17 mouse cellular contexts compared by ENCODE assay signal in the genomic region with DNA sequence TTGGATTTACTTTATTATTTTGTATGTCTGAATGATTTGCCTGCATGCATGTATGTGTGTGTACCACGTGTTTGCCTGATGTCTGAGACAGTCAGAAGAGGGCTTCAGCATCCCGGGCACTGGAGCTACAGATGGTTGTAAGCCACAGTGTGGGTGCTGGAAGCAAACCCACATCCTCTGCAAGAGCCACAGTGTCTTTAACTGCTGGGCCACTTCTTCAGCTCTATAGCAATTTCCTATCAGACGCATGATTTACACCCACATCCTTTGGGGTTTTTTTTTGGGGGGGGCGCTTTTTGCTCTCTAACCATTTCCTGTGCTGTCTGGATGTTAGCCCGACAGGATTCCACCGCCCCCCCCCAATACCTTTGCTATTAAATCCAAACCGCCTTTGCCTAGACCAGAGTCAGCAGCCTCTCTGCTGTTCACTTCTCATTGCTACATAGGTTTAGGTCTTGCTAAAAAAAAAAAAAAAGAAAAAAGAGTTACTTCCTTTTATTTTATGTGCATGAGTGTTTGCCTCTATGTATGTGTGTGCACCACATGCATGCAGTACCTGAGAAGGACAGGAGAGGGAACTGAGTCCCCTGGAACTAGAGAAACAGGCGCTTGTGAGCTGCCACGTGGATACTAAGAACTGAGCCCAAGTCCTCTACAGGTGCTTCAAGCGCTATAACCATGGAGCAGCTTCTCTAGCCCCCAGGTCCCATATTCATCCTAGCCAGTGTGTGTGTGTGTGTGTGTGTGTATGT. TPM values are rescaled to one million over a fixed set of nuclear protein-coding genes. Genes with fewer than 3 reads are reported as not detected.
DNase-seq lines count a peak whose midpoint lies in the region; ATAC-seq and TF ChIP-seq lines count a peak whose summit lies in the region.
"Had no signal": no experiment of that assay in that cellular context is flagged by ENCODE, and none has a peak within 500 bp of the region (broad histone marks: within the 10 kb centered on the region; RNA-seq: fewer than 3 reads in every experiment).

No protein-coding gene starts in this region.

- WGBS in midbrain, postnatal 0 days: 89% methylated on average over 10 of the region's 10 CpGs
- WGBS in midbrain, embryonic 14.5 days: 84% methylated on average over 10 of the region's 10 CpGs
- 33% methylated on average over 10 of the region's 10 CpGs for WGBS in bone marrow, adult 2 months

- 0 out of 2 replicates have a peak, but pooled peaks have one; percentile 14 for TF ChIP-seq CTCF in midbrain, postnatal 0 days (IDR thresholded peaks at IDR 0.05)
- peak; percentile 28; the same call in 1 of the 2 replicates for TF ChIP-seq CTCF in bone marrow, adult 2 months (IDR thresholded peaks at IDR 0.05; ENCODE audit: control insufficient read depth, insufficient read depth, low read length)

- no peaks in the 10 kb centered on the region for H3K36me3 ChIP-seq in midbrain, postnatal 0 days (ENCODE audit: insufficient read depth, low read length)
- H3K36me3 ChIP-seq in midbrain, embryonic 14.5 days (ENCODE audit: control insufficient read depth, insufficient read depth, low read length): no peaks in the 10 kb centered on the region
- H3K36me3 ChIP-seq: forebrain, embryonic 12.5 days; hindbrain, embryonic 15.5 days had no signal

- H3K4me1 ChIP-seq in midbrain, postnatal 0 days (ENCODE audit: insufficient read depth, low read length): no peaks in the 10 kb centered on the region
- no peaks in the 10 kb centered on the region for H3K4me1 ChIP-seq in midbrain, embryonic 14.5 days (ENCODE audit: control insufficient read depth, insufficient read depth, low read length)
- peaks cover 1% of the 10 kb centered on the region; the same call in 1 of the 2 replicates for H3K4me1 ChIP-seq in bone marrow, adult 2 months (ENCODE audit: control insufficient read depth, insufficient read depth, low read length)
- H3K4me1 ChIP-seq: hindbrain, embryonic 15.5 days had no signal

- no peak for TF ChIP-seq POLR2A in bone marrow, adult 2 months (IDR thresholded peaks at IDR 0.05; ENCODE audit: borderline replicate concordance, control insufficient read depth, low read depth, low read length)

- no peaks in the 10 kb centered on the region for H3K27me3 ChIP-seq in midbrain, postnatal 0 days (ENCODE audit: insufficient read depth, low read length)
- no peaks in the 10 kb centered on the region for H3K27me3 ChIP-seq in midbrain, embryonic 14.5 days (ENCODE audit: control insufficient read depth, insufficient read depth, low read length)
- H3K27me3 ChIP-seq: hindbrain, embryonic 15.5 days had no signal

- no peak overlapping the region for H3K27ac ChIP-seq in midbrain, postnatal 0 days (ENCODE audit: low read depth, low read length)
- H3K27ac ChIP-seq in midbrain, embryonic 14.5 days (replicated peaks; ENCODE audit: low read depth, low read length): no peak overlapping the region
- 0 out of 2 replicates have a peak overlapping the region, but pooled peaks have one; percentile 26 for H3K27ac ChIP-seq in bone marrow, adult 2 months (ENCODE audit: control insufficient read depth, insufficient read depth, low read depth, low read length, poor library complexity)
- H3K27ac ChIP-seq: forebrain, embryonic 12.5 days; hindbrain, embryonic 15.5 days had no signal

- no peak overlapping the region for H3K9ac ChIP-seq in midbrain, postnatal 0 days (replicated peaks; ENCODE audit: low read length, poor library complexity, severe bottlenecking)
- no peak overlapping the region for H3K9ac ChIP-seq in midbrain, embryonic 14.5 days (replicated peaks; ENCODE audit: low read length)
- H3K9ac ChIP-seq: forebrain, embryonic 12.5 days; hindbrain, embryonic 15.5 days had no signal

- H3K9me3 ChIP-seq in midbrain, postnatal 0 days (ENCODE audit: low read length): no peaks in the 10 kb centered on the region
- no peaks in the 10 kb centered on the region for H3K9me3 ChIP-seq in midbrain, embryonic 14.5 days (ENCODE audit: control insufficient read depth, low read length)
- H3K9me3 ChIP-seq: forebrain, embryonic 12.5 days; hindbrain, embryonic 15.5 days had no signal

- ATAC-seq in midbrain, postnatal 0 days (ENCODE audit: low FRiP score): no peak
- ATAC-seq in midbrain, embryonic 14.5 days (ENCODE audit: low FRiP score, low TSS enrichment): no peak
- ATAC-seq: midbrain, embryonic 16.5 days had no signal

- H3K4me3 ChIP-seq in midbrain, postnatal 0 days (ENCODE audit: low read depth, low read length): no peak overlapping the region
- H3K4me3 ChIP-seq in midbrain, embryonic 14.5 days (replicated peaks; ENCODE audit: low read depth, low read length): no peak overlapping the region
- no peak overlapping the region for H3K4me3 ChIP-seq in bone marrow, adult 2 months (replicated peaks; ENCODE audit: control insufficient read depth, low read depth, low read length)
- H3K4me3 ChIP-seq: forebrain, embryonic 12.5 days; hindbrain, embryonic 15.5 days had no signal

- DNase-seq in midbrain, postnatal 0 days (ENCODE audit: low spot score): no peak
- DNase-seq in midbrain, embryonic 14.5 days: no peak
- peak; percentile 84 for DNase-seq in naive thymus-derived CD4-positive, alpha-beta T cell, adult 2 months (ENCODE audit: low read depth)
- no peak for DNase-seq in adrenal gland, adult 2 months
- DNase-seq in kidney, adult 9 months: no peak
- DNase-seq in lung, postnatal 25 days (ENCODE audit: low spot score): no peak
- DNase-seq: adrenal gland, postnatal 14 days; cerebellum, adult 11 months; kidney, postnatal 25 days; left cerebral cortex, postnatal 4 days; lung, adult 2 months; spleen, adult 18-20 months had no signal

- no peak overlapping the region for H3K4me2 ChIP-seq in midbrain, postnatal 0 days (ENCODE audit: low read depth, low read length, poor library complexity, severe bottlenecking)
- no peak overlapping the region for H3K4me2 ChIP-seq in midbrain, embryonic 14.5 days (ENCODE audit: low read length)
- H3K4me2 ChIP-seq: forebrain, embryonic 12.5 days; hindbrain, embryonic 15.5 days had no signal

RNA-seq across cellular contexts. Expression of gene Asprv1, which starts 34.6 kb away (rescaled TPM):
- 2.0 and 4.2 TPM in 2 replicates for total RNA-seq in midbrain, postnatal 0 days (2014; rRNA removed)
- 1.1 and 1.2 TPM in 2 replicates for polyA plus RNA-seq in midbrain, postnatal 0 days (2015; fragmentation: Nextera tagmentation; extraction: Ambion mirVana)
- polyA plus RNA-seq in midbrain, embryonic 14.5 days (2014; fragmentation: Nextera tagmentation; extraction: Ambion mirVana): 0.76 and 0.92 TPM in 2 replicates
- polyA plus RNA-seq in bone marrow, adult 2 months (2011; ENCODE audit: insufficient read depth, insufficient read length, low replicate concordance, missing spikeins): 7.6 and 19.6 TPM in 2 replicates
- total RNA-seq in adrenal gland, adult 2 months (2021): not detected
- 0.06 and 0.10 TPM in 2 replicates for polyA plus RNA-seq in adrenal gland, adult 2 months (2012; rRNA removed)
- total RNA-seq: adrenal gland, postnatal 14 days; heart, adult 8-10 months had no signal
